Mouse (Mus musculus): ENCODE measurements around the gene Dynlt1a.
"Not testable (repeated sequence)": the region's sequence is repeated elsewhere in the genome, so short reads cannot be mapped to it uniquely, and the experiment has no call there.

The Dynlt1a gene

GRCm38 (mm10) chr17:6289045-6289444 lies 28.3 kb downstream of the Dynlt1a start:
- DNase-seq (ENCODE audit: low read depth, low spot score), result not testable (repeated sequence)

GRCm38 (mm10) chr17:6286169-6286568 lies 31.1 kb downstream of the Dynlt1a start:
- not testable (repeated sequence) for DNase-seq (ENCODE audit: low read depth, low spot score)

- DNase-seq (ENCODE audit: low read depth, low spot score), result not testable (repeated sequence)
These were observed 34.2 kb downstream of the Dynlt1a start for GRCm38 (mm10) chr17:6283137-6283536.

GRCm38 (mm10) chr17:6280513-6280912 lies 36.8 kb downstream of the Dynlt1a start:
- not testable (repeated sequence) for DNase-seq (ENCODE audit: low read depth, low spot score)

GRCm38 (mm10) chr17:6279772-6280171 lies 37.5 kb downstream of the Dynlt1a start:
- DNase-seq (ENCODE audit: low read depth, low spot score), result not testable (repeated sequence)

- not testable (repeated sequence) for DNase-seq (ENCODE audit: low read depth, low spot score)
These were observed 38.1 kb downstream of the Dynlt1a start for GRCm38 (mm10) chr17:6279205-6279604.

GRCm38 (mm10) chr17:6274693-6275092 lies 42.6 kb downstream of the Dynlt1a start:
- not testable (repeated sequence) for DNase-seq (ENCODE audit: low read depth, low spot score)

GRCm38 (mm10) chr17:6271970-6272369 lies 45.3 kb downstream of the Dynlt1a start:
- DNase-seq (ENCODE audit: low read depth, low spot score), result peak; percentile 4

- DNase-seq (ENCODE audit: low read depth, low spot score), result peak; percentile 46
These were observed 46.5 kb downstream of the Dynlt1a start for GRCm38 (mm10) chr17:6270840-6271239.

GRCm38 (mm10) chr17:6269876-6270831 lies 47.1 kb downstream of the Dynlt1a start:
- peak; percentile 17 for DNase-seq (ENCODE audit: low read depth, low spot score)

GRCm38 (mm10) chr17:6257070-6257456 lies 60.2 kb downstream of the Dynlt1a start:
- DNase-seq (ENCODE audit: low read depth, low spot score), result not testable (repeated sequence)

GRCm38 (mm10) chr17:6256400-6257069 lies 60.8 kb downstream of the Dynlt1a start, which contains the start of gene Tmem181a:
Gene Tmem181a (plus strand): TSS chr17:6256860.
- not testable (repeated sequence) for DNase-seq (ENCODE audit: low read depth, low spot score)

Data from CD4-positive, CD25-positive, alpha-beta regulatory T cell, adult 2 months (primary cell).